Mouse (Mus musculus): ENCODE data around the gene Plekho2.

Gene Plekho2

DNA sequence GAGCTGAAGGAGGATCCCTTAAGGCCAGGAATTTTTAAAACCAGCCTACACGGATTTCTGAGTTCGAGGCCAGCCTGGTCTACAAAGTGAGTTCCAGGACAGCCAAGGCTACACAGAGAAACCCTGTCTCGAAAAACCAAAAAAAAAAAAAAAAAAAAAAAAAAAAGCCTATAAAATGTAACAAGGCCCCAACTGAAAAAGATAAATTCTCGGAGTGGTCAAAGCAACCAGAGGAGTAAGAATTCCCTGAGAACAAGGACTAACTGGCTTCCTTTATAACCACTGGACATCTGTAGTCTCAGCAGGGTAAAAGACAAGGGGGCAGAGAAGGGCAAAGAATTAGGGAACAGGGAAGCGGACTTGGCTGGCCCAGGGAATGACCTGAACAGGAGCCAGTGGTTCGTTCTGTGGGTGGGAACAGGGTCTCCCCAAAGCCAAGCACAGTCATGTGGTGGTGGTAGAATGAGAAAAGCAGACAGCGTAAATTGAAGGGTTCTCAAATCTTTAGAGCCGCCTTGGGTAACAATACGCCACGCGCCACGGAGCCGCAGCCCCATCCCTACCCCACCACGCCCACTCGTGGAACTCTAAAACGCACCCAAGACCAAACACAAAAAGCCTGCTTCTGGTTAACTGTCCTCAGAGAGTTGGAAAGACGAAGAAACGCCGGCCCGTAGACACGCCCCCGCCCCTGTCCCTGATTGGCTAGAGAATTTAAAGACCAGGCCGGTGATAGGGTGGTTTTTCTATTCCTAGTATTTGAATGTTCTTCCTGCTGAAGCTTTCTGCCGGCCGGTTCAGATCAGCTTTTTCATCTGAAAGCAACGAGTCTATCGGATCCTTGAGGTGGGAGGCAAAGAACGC lies 6.8 kb upstream of the Plekho2 start, which contains the start of gene Pif1:
Gene Pif1, plus strand, starts transcription at position 755 of the 864 bp plus-strand sequence.
- peak; percentile 62 for DNase-seq (ENCODE audit: low read depth, low spot score)

GRCm38 (mm10) chr9:65583045-65583444 lies 3.2 kb upstream of the Plekho2 start:
- DNase-seq (ENCODE audit: low read depth, low spot score) = no peak

GRCm38 (mm10) chr9:65580401-65581256 lies 789 bp upstream of the Plekho2 start:
- DNase-seq (ENCODE audit: low read depth, low spot score) = peak; percentile 92

DNA sequence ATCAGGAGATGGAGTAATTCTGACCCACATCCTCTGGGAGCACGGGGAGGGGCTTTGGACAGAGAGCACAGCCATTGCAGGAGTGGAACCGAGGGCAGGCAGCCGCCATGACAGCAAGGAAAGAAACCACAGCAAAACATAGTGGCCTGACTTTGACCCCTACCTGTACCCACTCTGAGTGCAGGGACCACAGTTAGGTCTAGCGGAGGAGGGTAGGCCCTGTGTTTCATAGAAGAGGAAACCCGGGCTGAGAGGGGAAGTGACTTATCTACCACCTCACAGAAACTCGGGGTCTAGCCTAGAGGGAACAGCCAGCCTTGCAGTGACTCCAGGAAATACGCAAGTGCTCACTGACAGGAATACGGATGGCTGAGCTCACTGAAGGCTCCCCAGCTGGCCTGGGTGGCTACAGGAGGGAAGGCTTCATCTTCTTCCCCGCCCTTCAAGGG lies 1.0 kb downstream of the Plekho2 start:
- no peak for DNase-seq (ENCODE audit: low read depth, low spot score)

DNA sequence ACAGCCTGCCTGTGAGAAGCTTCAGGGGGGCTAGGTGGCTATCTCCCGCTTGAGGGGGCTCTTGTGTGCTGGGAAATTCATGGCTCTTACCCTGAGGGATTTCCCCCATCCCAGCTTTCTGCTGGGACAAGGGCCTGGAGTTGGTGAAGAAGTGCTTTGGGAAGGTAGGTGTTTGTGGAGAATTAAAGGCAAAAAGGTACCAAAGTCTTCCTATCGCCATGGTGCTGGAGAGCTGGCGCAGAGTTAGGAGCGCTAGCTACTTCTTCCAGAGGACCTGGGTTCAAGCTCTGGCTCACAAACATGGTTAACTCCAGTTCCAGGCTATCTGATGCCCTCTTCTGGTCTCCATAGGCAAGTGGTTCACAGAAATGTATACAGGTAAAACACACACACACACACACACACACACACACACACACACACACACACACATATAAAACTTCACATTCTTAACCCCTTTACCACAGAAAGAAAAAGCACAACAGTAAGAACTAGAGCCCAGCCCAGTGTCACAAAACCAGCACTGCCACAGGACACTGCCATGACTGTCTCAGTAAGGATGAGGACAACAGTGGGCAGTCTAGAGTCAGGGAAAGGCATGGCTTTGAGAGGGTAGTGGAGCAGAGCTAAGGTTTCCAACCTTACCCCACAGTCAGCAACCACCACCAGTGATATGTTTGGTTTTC lies 2.2 kb downstream of the Plekho2 start:
- DNase-seq (ENCODE audit: low read depth, low spot score) = no peak

- no peak for DNase-seq (ENCODE audit: low read depth, low spot score)
Measured at GRCm38 (mm10) chr9:65576861-65577510, 2.9 kb downstream of the Plekho2 start.

- DNase-seq (ENCODE audit: low read depth, low spot score) = no peak
Measured at GRCm38 (mm10) chr9:65575393-65576196, 4.2 kb downstream of the Plekho2 start.

DNA sequence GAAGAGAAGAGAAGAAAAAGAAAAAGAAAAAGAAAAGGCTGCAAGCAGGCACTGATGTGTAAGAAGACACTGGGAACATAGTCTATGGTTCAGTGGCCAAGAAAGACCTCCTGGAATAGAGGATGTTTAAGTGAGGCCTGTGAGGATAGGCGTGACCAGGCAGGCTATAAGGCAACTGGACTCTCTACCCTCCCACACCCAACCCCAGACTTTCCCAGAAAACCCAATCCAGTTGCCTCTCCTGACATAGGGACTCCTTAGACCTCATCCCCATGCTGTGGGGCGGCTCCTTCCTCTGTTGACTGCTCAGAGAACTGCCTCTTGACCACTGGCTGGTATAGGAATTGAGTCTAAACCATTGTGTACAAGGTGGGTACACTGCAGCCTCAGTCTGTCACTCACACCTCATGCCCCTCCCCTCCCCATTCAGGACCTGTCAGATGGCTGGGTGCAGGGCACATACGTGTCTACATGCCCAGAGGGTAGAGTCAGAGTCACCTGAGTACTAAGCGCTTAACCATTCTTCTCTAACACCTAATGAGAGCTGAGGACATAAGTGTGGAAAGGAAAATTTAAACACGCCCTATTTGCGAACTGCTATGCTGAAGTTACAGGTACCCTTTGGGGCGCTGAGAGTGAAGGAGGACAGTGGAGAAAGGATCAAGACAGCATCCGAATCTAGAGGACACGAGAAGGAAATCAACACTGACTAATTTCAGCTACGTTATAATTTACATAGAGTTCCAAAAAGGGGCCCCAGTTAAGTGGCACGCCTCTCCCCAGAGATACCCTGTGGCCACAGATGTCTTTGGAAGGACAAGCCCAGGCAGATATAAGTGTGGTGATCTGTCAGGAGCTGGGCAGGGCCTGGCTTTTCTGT lies 5.1 kb downstream of the Plekho2 start:
- DNase-seq (ENCODE audit: low read depth, low spot score) = no peak

DNA sequence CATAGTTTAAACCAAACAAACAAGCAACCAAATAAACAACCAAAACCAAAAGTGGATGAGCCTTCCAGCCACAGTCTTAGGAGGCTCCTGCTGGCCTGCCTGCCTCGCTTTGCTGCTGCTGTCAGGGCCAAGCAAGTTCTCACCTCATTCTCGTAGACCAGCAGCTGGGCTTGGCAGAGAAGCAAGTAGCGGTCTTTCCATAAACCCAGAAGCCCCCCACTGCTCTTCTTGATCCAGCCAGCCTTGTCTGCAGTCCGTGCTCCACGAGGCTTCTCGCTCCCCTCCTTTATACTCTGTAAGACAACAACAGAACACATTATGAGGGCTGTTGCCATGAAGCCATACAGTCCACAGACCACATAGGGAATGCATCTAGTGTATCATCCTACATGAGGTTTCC lies 7.0 kb downstream of the Plekho2 start:
- DNase-seq (ENCODE audit: low read depth, low spot score) = no peak

DNA sequence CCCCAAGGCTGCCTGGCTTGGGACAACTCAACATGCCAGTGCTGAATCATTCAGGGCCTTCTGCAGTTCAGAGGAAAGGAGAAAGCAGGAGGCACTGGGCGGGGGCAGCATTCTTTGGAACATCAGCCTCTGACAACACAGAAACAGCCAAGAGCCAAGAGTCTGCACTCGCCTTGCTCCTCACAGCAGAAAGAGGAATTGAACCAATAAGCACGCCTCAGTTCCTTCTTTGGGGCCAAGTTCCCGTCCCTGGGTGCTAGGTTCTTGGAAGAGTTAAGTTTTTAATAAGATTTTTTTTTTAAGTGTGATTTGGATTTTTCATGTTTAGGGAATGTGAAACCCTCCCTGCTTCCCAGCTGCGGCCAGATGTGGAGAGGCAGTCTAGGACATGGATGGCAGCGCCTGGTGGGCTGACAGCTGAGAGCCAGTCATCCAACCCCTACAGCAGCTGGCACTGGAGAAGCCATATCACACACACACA lies 10.3 kb downstream of the Plekho2 start:
- DNase-seq (ENCODE audit: low read depth, low spot score) = no peak

DNA sequence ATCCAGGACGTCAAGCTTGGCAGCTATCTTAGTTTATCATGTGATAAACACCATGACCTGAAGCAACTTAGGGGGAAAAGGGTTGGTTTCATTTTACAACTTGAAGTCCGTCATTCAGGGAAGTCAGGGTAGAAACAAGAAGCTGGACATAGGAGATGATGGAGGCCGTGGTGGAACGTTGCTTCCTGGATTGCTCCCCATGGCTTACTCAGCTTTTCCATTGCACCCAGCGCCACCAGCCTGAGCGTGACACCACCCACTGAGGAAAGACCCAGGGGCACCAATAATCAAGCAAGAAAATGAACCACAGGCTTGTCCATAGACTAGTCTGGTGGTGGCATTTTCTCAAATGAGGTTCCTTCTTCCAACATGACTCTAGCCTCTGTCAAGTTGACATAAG lies 11.1 kb downstream of the Plekho2 start:
- DNase-seq (ENCODE audit: low read depth, low spot score) = no peak

- DNase-seq (ENCODE audit: low read depth, low spot score) = no peak
Measured at GRCm38 (mm10) chr9:65564698-65565097, 15.1 kb downstream of the Plekho2 start.

- DNase-seq (ENCODE audit: low read depth, low spot score) = no peak
Measured at GRCm38 (mm10) chr9:65563073-65563472, 16.8 kb downstream of the Plekho2 start.

DNA sequence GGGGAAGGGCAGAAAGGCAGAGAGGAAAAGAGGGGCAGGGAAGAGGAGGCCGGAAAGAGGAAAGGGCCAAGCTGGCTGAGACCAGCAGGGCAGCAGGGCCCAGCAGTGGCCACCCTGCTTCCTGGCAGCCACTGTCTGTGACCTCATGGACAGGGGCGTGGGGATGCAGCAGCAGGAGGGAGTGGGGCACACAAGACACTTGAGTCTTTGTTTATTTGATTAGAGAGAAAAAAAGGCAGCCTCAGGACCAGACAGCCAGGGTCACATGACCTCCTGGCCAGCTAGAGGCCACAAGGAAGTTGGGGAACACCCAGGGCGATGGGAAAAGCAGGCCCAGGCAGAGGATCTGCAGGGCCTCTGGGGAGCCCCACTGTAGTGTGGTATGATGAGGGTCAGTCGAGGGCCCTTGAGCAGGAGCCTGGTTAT lies 17.7 kb downstream of the Plekho2 start:
- peak; percentile 90 for DNase-seq (ENCODE audit: low read depth, low spot score)

DNA sequence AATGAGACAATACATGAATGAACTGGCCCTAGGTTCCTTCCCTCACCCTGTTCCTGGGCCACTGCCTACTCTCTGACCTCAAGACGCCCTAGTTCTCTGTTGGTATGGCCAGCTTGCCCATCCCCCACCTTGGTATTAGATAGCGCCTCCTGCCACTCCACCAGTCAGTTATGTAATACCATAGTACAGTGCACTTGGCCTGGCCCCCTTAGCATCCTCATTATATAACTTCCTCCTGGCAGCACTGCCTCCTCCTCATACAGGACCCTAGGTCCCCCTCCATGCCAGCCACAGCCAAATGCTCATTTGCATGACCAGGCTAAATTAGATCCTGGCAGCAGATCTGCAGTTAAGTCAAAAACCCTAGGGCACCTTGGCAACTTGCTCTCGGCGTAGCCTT lies 18.8 kb downstream of the Plekho2 start:
- DNase-seq (ENCODE audit: low read depth, low spot score) = no peak

DNA sequence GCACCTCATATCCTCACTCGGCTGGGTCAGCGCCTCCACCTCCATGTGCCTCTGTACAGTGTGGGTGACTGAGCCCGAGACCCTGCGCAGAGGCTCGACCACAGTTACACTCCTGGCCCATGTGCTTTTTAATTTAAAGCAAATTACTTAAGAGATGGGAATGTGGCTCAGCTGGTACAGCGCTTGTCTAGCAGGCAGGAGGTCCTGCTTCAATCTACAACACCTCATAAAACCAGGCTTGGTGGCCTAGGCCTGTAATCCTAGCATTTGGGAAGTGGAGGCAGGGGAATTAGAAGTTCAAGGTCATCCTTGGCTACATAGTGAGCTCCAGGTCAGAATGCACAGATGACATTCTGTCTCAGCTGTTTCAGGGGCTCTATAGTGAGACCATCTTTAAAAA lies 21.0 kb downstream of the Plekho2 start:
- DNase-seq (ENCODE audit: low read depth, low spot score) = no peak

- DNase-seq (ENCODE audit: low read depth, low spot score) = no peak
Measured at GRCm38 (mm10) chr9:65556979-65557378, 22.9 kb downstream of the Plekho2 start.

DNA sequence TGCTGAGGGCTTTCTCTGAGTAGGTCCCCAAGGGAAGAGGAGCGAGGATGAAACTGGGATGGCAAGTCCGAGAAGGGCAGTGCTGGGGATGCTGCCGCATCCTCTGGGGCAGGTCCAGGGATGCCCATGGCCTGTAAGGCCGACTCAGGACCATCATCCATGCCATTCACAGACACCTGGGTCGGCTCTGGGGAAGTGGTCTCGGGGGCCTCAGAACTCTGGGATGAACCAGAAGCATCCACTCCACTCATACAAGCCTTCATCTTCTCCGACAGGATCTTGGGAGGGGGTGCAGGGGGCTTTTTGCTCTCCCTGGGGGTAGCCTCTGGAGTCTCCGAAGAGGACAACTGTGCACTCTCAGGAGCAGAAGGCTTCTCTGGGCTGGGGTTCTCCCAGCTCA lies 23.5 kb downstream of the Plekho2 start:
- no peak for DNase-seq (ENCODE audit: low read depth, low spot score)

- DNase-seq (ENCODE audit: low read depth, low spot score) = no peak
Measured at GRCm38 (mm10) chr9:65555621-65556020, 24.2 kb downstream of the Plekho2 start.
